Mouse (Mus musculus): Measurements from ENCODE around the gene Pnpla5. TPM values are rescaled to one million over a fixed set of nuclear protein-coding genes. Genes with fewer than 3 reads are reported as not detected.

Pnpla5 gene
- total RNA-seq, 2 experiments from 2014 or later: not detected

DNA sequence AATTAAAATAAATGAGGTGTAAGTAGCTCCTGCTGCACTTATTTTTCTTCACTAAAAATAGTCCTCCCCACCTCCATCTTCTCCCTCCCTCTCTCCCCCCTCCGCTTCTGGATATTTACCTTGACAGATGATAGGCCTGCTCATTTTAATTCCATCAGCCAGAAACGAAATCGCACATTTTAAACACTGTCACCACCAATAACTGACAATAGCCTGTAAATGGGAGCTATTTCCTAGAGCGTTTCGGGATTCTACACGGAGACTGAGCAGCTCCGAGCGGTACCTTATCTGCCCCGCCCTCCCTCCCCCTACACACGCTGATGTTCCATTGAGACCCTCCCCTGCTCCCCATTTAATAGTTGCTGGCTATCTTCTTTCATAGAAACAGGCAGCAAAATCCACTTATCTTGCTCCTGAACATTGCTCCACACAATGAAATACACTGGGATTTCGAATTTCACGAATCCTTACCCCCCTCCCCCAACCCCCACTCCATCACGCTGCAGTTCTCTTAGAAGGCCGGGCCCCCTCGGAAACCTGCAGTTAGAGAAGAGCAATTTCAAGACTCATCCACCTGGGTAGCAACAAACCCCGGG, 53.4 kb downstream of the Pnpla5 start:
- DNase-seq (ENCODE audit: low spot score in 2 of 2): no peak

DNA sequence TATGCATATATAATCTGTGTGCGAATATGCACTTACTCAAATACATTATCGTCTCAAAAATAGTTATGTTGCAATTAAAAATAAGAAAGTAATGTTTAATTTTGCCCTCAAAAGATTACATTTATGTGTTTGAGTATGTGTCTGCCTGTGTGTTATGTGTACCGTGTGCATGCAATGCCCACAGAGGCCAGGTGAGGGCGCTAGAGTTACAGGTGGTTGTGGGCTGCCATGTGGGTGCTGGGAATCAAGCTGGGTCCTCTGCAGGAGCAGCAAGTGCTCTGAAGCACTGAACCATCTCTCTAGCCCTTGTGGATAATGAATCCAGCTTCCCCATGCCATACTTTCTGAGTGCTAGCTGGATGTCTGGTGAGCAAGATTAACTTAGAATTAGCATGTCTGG, 57.3 kb downstream of the Pnpla5 start:
- DNase-seq (ENCODE audit: low spot score in 2 of 2): no peak

GRCm38 (mm10) chr15:84065140-84065539, 57.8 kb downstream of the Pnpla5 start, which contains the start of gene Efcab6:
Gene Efcab6 (minus strand): TSS chr15:84065379.
- DNase-seq (ENCODE audit: low spot score in 2 of 2): no peak

Small RNA genes within 50 kb of the gene (microRNA-seq; reads per million reads assigned to microRNA genes)
- 0.45 to 1.1 reads per million in 2 experiments for gene Mir6392

Other genes starting within 250 kb of the Pnpla5 start
- 1 to 10 TPM; 4.4 to 5.7 TPM for gene Efcab6, start 57.8 kb downstream of the Pnpla5 start, total RNA-seq (2021)
- 100 to 1,000 TPM; 339 to 348 TPM for gene Sult4a1, start 17.4 kb downstream of the Pnpla5 start, total RNA-seq (2021)
- gene Pnpla3, start 44.7 kb upstream of the Pnpla5 start, total RNA-seq (2021): 10 to 100 TPM in 1 of 2 experiments, 1 to 10 TPM in 1; 9.2 to 11.3 TPM
- gene Samm50, start 69.1 kb upstream of the Pnpla5 start, total RNA-seq (2021): 10 to 100 TPM; 88.3 to 89.8 TPM
- gene Parvb, start 108.9 kb upstream of the Pnpla5 start, total RNA-seq (2021): 10 to 100 TPM; 56.7 to 57.8 TPM
- 1 to 10 TPM; 7.6 to 8.6 TPM for gene Parvg, start 200.9 kb upstream of the Pnpla5 start, total RNA-seq (2021)